Mouse (Mus musculus): ENCODE results near the gene Gemin4.

The Gemin4 gene

GRCm38 (mm10) chr11:76217390-76217800, at the start of gene Gemin4, which contains the start of gene Dbil5:
Gene Gemin4, minus strand, starts transcription at chr11:76217664.
Gene Dbil5, plus strand, starts transcription at chr11:76217608.
- peak; percentile 96 for DNase-seq

- DNase-seq = no peak
Measured at GRCm38 (mm10) chr11:76262611-76263351, 45.3 kb upstream of the Gemin4 start.

- no peak for DNase-seq
Measured at GRCm38 (mm10) chr11:76261224-76261623, 43.8 kb upstream of the Gemin4 start.

GRCm38 (mm10) chr11:76260208-76261050, 43.0 kb upstream of the Gemin4 start:
- no peak for DNase-seq

- DNase-seq = no peak
Measured at GRCm38 (mm10) chr11:76258511-76258910, 41.0 kb upstream of the Gemin4 start.

- DNase-seq = no peak
Measured at GRCm38 (mm10) chr11:76257386-76257785, 39.9 kb upstream of the Gemin4 start.

- no peak for DNase-seq
Measured at GRCm38 (mm10) chr11:76256129-76256528, 38.7 kb upstream of the Gemin4 start.

GRCm38 (mm10) chr11:76255431-76256001, 38.1 kb upstream of the Gemin4 start:
- DNase-seq = no peak

GRCm38 (mm10) chr11:76253918-76254264, 36.4 kb upstream of the Gemin4 start:
- DNase-seq = no peak

GRCm38 (mm10) chr11:76253145-76253917, 35.9 kb upstream of the Gemin4 start:
- peak; percentile 90 for DNase-seq

- no peak for DNase-seq
Measured at GRCm38 (mm10) chr11:76252036-76252435, 34.6 kb upstream of the Gemin4 start.

GRCm38 (mm10) chr11:76247239-76247638, 29.8 kb upstream of the Gemin4 start:
- no peak for DNase-seq

GRCm38 (mm10) chr11:76246439-76246838, 29.0 kb upstream of the Gemin4 start:
- no peak for DNase-seq

- no peak for DNase-seq
Measured at GRCm38 (mm10) chr11:76243811-76244546, 26.5 kb upstream of the Gemin4 start.

GRCm38 (mm10) chr11:76242901-76243810, 25.7 kb upstream of the Gemin4 start, which contains the start of the genes Mrm3 and Glod4:
Gene Mrm3, plus strand, starts transcription at chr11:76243715.
Gene Glod4, minus strand, starts transcription at chr11:76243725.
- peak; percentile 92 for DNase-seq

- DNase-seq = no peak
Measured at GRCm38 (mm10) chr11:76239750-76240149, 22.3 kb upstream of the Gemin4 start.

GRCm38 (mm10) chr11:76236136-76236535, 18.7 kb upstream of the Gemin4 start:
- DNase-seq = no peak

GRCm38 (mm10) chr11:76225051-76225450, 7.6 kb upstream of the Gemin4 start:
- no peak for DNase-seq

GRCm38 (mm10) chr11:76224631-76225030, 7.2 kb upstream of the Gemin4 start:
- DNase-seq = no peak

GRCm38 (mm10) chr11:76216681-76217389, 629 bp downstream of the Gemin4 start:
- DNase-seq = peak; percentile 48

All from kidney, adult 18-20 months (tissue).